Mouse (Mus musculus) liver, embryonic 16.5 days (tissue): Measurements from ENCODE around the gene Map2k5. TPM values are rescaled to one million over a fixed set of nuclear protein-coding genes. Genes with fewer than 3 reads are reported as not detected.

Source experiments
- ATAC-seq: fragments of 200-750 bp; cut with Nextera tagmentation; 2 replicates; pipeline ENCODE4 v1.8.0; 2017; ENCODE audit warnings: low read depth, mild to moderate bottlenecking, moderate number of reproducible peaks, moderate library complexity
- H3K27ac ChIP-seq: fragments of 300-500 bp; sonication (generic); 2 replicates; pipeline ENCODE4 v1.5.1; 2014; ENCODE audit warnings: mild to moderate bottlenecking, low read length
- H3K27me3 ChIP-seq: fragments of 300-500 bp; sonication (generic); 2 replicates; pipeline ENCODE4 v1.6.1; 2014; ENCODE audit warnings: low read depth, low read length, mixed read lengths; ENCODE audit not compliant: control insufficient read depth, insufficient read depth
- H3K36me3 ChIP-seq: fragments of 300-500 bp; sonication (generic); 2 replicates; pipeline ENCODE4 v1.6.1; 2014; ENCODE audit warnings: mild to moderate bottlenecking; ENCODE audit not compliant: control insufficient read depth, insufficient read depth
- H3K4me1 ChIP-seq: fragments of 300-500 bp; sonication (generic); 2 replicates; pipeline ENCODE4 v1.6.1; 2014; ENCODE audit warnings: low read depth, low read length, mixed read lengths; ENCODE audit not compliant: control insufficient read depth
- H3K4me2 ChIP-seq: fragments of 300-500 bp; sonication (generic); 2 replicates; pipeline ENCODE4 v1.6.1; 2014; ENCODE audit warnings: low read depth, low read length, mixed read lengths
- H3K4me3 ChIP-seq: fragments of 300-500 bp; sonication (generic); 2 replicates; pipeline ENCODE4 v1.5.1; 2014; ENCODE audit warnings: low read depth, mild to moderate bottlenecking, low read length
- H3K9ac ChIP-seq: fragments of 300-500 bp; sonication (generic); 2 replicates; pipeline ENCODE4 v1.6.1; 2014; ENCODE audit warnings: low read depth, low read length
- H3K9me3 ChIP-seq: fragments of 300-500 bp; sonication (generic); replicated peaks from 2 replicates; pipeline ENCODE4 v1.6.1; 2016; ENCODE audit warnings: low read length; ENCODE audit not compliant: control insufficient read depth
- WGBS: fragments of 180-500 bp; shearing (Covaris S2); extraction: QIAGEN DNeasy Blood & Tissue Kit; methylation state at CpG from one replicate; pipeline ENCODE4 v1.1.7; 2014; ENCODE audit not compliant: insufficient replicate concordance; 5-methylcytosine and 5-hydroxymethylcytosine counted together
- polyA plus RNA-seq: library from polyadenylated mRNA; unstranded; fragments of >200 nt; fragmentation: Nextera tagmentation; extraction: Ambion mirVana; gene quantifications from 2 replicates; pipeline ENCODE4 v1.2.1, GENCODE M21; 2015

Gene Map2k5
- polyA plus RNA-seq, 1 experiment from 2014 or later = 7.7 TPM

DNA sequence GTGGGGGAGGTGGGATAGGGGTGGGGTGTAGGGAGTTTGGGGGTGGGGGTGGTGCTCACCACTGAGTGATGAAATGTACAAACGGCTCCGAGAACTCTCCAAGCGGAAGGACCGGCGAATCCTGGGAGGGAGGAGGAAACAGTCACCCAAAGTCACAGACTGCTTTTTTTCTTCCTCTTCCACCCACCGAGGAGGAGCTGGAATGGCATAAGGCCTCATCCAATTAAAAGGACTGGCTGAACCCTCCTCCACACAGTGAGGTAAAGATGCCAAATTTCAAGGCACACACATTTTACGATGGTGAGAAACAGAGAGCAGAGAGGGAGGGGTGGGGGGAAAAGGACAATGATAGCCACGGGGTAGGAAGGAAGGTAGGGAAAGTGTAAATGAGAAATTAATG is 180.4 kb downstream of the Map2k5 start:
- H3K9me3 ChIP-seq = no peaks in the 10 kb centered on the region

DNA sequence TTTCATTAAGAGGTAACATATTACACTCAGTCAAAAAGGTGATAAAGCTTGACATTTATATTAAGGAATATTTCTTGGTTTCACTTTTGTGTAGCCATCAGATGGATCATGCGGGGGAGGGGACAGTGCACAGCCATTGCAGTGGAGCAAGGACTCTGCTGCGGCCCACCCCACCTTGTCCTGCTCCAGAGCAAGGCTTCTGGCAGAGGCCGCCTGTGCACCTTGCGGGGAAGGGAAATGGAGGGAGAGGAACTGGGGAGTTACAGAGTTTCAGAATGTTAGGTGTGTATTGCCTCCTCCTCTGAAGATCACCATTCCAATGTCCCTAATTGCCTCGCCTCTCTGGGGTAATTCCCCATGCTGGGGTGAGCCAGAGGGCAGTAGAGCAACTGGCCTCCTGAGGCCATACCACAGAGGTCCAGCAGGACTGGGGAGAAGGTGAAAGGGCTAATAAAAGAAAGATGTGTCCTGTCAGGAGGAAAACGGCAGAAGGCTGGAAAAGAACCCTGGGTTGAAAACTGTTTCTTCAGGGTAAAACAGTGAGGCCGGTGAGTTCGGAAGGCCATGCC is 181.5 kb downstream of the Map2k5 start:
- H3K27me3 ChIP-seq = no peaks in the 10 kb centered on the region
- no peak overlapping the region for H3K4me3 ChIP-seq
- ATAC-seq = no peak
- no peak overlapping the region for H3K27ac ChIP-seq
- H3K9ac ChIP-seq = no peak overlapping the region
- no peaks in the 10 kb centered on the region for H3K4me1 ChIP-seq
- no peak overlapping the region for H3K4me2 ChIP-seq
- H3K36me3 ChIP-seq = no peaks in the 10 kb centered on the region
- WGBS = 75% methylated on average over 8 of the region's 8 CpGs
- no peaks in the 10 kb centered on the region for H3K9me3 ChIP-seq

More for the DNA sequence above, 180.4 kb downstream of the Map2k5 start:
- H3K4me2 ChIP-seq = no peak overlapping the region
- no peaks in the 10 kb centered on the region for H3K36me3 ChIP-seq
- H3K4me1 ChIP-seq = no peaks in the 10 kb centered on the region
- ATAC-seq = no peak
- no peaks in the 10 kb centered on the region for H3K27me3 ChIP-seq
- no peak overlapping the region for H3K27ac ChIP-seq
- H3K9ac ChIP-seq = no peak overlapping the region
- no peak overlapping the region for H3K4me3 ChIP-seq
- 45% methylated on average over 8 of the region's 8 CpGs for WGBS

DNA sequence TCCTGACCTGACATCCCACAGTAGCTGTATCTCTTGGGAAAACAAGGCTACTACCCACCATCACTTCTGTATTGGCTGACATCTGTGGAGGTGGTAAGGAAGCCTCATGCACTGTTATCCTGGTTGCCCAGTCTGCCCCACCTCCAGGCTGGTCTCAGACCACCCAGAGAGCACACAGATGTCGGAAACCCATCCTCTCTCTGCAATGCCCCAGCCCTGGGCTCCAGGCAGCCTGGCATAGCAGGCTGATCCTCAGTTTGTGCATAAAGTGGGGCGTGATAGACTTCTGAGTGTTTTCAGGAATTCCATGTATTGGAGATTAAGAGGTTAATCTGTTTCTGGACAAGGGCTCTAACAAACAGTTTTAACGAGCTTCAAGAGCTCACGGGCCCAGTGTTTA is 182.2 kb downstream of the Map2k5 start:
- Histone ChIP-seq H3K4me3 (no peak overlapping the region), H3K36me3 (no peaks in the 10 kb centered on the region), H3K9ac (no peak overlapping the region), H3K9me3 (no peaks in the 10 kb centered on the region), H3K27ac (no peak overlapping the region), H3K27me3 (no peaks in the 10 kb centered on the region), H3K4me1 (no peaks in the 10 kb centered on the region), H3K4me2 (no peak overlapping the region)
- ATAC-seq = no peak
- WGBS = 73% methylated on average over 4 of the region's 4 CpGs

DNA sequence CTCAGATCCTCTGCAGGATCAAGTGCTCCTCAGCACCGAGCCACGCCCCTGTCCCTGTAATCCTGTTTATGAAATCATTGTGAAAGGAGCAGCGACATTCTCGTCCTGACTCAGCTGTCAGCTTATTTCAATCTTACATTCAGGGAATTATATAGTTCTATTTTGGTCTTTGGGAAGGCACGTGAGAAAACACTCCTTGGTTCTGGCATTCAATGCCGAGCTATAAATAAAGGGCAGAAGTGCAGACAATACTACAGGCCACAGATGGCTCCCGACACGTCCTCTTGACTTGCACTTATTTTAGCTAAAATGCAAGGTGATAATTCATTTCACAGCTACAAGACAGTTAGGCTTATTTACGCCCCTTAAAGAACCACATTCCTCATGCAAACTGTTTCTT is 182.9 kb downstream of the Map2k5 start:
- no peaks in the 10 kb centered on the region for H3K9me3 ChIP-seq
- ATAC-seq = no peak
- H3K4me2 ChIP-seq = no peak overlapping the region
- no peaks in the 10 kb centered on the region for H3K27me3 ChIP-seq
- H3K4me1 ChIP-seq = no peaks in the 10 kb centered on the region
- H3K27ac ChIP-seq = no peak overlapping the region
- 74% methylated on average over 9 of the region's 9 CpGs for WGBS
- H3K4me3 ChIP-seq = no peak overlapping the region
- no peak overlapping the region for H3K9ac ChIP-seq
- no peaks in the 10 kb centered on the region for H3K36me3 ChIP-seq

DNA sequence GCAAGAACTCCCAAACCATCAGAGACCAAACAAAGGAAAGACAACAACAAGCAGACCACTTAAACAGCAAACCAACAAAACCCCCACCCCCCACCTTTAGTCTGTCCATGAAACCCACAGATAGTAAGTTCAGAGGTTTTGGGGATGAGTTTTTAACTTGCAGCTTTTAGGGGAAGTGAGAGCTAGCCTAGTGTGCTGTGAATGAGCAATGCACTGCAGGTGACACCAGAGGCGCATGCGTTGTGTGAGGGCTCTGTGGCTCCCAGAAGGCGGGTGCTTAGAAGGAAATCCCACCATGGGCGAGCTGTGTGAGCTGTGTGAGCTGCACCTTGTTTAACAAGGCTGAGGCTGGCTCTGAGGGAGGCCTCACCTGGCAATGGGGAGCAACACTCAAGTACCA is 184.9 kb downstream of the Map2k5 start:
- 71% methylated on average over 4 of the region's 4 CpGs for WGBS
- Histone ChIP-seq H3K4me1 (no peaks in the 10 kb centered on the region), H3K9me3 (no peaks in the 10 kb centered on the region), H3K27me3 (no peaks in the 10 kb centered on the region), H3K27ac (no peak overlapping the region), H3K4me2 (no peak overlapping the region), H3K9ac (no peak overlapping the region), H3K36me3 (no peaks in the 10 kb centered on the region), H3K4me3 (no peak overlapping the region)
- ATAC-seq = no peak

DNA sequence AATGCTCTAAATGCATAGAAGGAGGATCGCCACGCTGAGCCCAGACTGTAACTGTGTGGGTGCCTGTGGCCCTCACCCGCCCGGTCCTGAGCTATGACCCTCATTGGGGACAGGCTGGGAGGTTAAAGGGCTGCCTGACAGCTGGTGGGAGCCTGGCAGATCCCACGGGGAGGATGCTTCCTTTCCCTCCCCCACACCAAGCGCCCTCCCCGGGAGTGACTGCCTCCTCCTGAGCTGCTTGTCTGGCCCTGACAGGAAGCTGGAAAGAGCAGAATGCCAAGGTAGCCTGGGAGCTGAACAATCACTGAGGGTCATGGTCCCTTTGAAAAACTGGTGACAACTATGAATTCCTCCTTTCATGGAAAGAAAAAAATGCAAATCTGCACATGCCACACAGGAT is 190.4 kb downstream of the Map2k5 start:
- no peak for ATAC-seq
- Histone ChIP-seq H3K4me2 (no peak overlapping the region), H3K4me3 (no peak overlapping the region), H3K4me1 (peaks cover 3% of the 10 kb centered on the region; the same call in 1 of the 2 replicates), H3K36me3 (no peaks in the 10 kb centered on the region), H3K27ac (no peak overlapping the region), H3K27me3 (no peaks in the 10 kb centered on the region), H3K9me3 (no peaks in the 10 kb centered on the region), H3K9ac (no peak overlapping the region)
- WGBS = 64% methylated on average over 7 of the region's 7 CpGs

DNA sequence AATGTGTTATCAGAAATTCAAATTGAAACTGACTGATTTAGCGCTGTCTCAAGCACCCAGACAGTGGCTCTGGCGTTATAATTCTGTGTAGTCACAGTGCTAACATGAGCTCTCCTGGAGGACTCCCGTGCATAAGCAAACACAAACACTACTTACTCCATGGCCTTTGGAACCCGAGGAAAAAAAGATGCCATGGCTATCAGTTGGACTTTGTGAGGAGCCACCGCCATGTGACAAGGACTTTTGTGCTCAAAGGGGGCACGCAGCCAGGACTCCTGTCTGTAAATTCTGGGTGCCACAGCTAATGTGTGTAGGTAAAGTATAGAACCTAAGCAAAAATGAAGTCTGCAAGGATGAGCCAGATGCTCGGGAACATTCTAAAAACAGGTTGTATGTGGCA is 192.5 kb downstream of the Map2k5 start:
- Histone ChIP-seq H3K4me3 (no peak overlapping the region), H3K36me3 (no peaks in the 10 kb centered on the region), H3K27me3 (no peaks in the 10 kb centered on the region), H3K4me1 (peaks cover 3% of the 10 kb centered on the region; the same call in 1 of the 2 replicates), H3K9ac (no peak overlapping the region), H3K9me3 (no peaks in the 10 kb centered on the region), H3K4me2 (no peak overlapping the region), H3K27ac (no peak overlapping the region)
- no peak for ATAC-seq
- 62% methylated on average over 7 of the region's 7 CpGs for WGBS

DNA sequence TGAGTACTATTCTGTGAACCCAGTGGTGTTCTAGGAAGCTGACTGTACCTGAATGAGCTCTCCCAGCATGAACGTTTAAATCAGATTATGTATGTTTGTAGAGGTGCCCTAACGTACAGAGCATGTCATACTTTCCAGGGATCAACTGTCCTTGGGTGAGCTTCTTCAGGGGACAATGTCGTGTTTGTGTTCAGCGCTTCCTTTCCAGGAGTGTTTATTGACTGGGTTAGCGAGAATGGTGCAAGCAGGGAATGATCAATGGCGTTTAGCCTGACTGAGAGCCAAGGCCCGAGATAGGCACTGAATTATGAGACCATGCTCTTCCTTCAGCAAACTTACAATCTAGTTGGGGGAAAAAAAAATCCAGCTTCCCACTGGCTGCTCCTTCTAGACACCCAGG is 193.8 kb downstream of the Map2k5 start:
- Histone ChIP-seq H3K4me3 (no peak overlapping the region), H3K27me3 (no peaks in the 10 kb centered on the region), H3K9me3 (no peaks in the 10 kb centered on the region), H3K27ac (no peak overlapping the region), H3K9ac (no peak overlapping the region), H3K4me2 (no peak overlapping the region), H3K4me1 (peaks cover 3% of the 10 kb centered on the region; the same call in 1 of the 2 replicates), H3K36me3 (no peaks in the 10 kb centered on the region)
- no peak for ATAC-seq
- 56% methylated on average over 7 of the region's 7 CpGs for WGBS

DNA sequence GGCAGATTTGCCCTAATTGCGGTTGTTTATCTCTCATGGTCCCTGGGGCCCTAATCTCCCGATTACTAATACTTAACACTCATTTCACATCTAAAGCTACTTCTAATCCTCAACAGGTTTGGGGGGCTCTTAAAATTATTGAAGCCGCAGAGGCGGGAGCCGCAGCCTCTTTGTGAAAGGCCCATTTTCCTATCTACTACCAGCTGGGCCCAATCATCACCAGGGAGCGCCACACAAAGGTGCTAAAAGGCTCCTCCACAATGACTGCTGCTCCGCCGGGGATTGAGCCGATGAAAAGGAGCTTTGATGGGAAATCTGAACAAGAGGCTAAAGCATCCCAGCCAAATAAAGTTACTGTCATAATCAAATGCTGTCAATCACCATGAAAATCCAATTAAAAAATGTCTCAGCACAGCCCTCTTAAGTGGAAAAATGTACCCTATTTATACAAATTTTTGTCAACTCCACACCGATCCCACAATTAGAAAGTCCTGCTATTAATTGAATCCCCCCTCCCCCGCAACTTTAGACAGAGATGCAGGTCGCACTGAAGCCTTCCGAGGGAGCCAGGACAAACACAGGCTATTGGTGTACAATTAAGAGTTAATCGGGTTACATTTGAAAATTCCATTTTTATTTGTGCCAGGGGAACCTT is 195.3 kb downstream of the Map2k5 start:
- WGBS = 73% methylated on average over 14 of the region's 14 CpGs
- no peak overlapping the region for H3K4me3 ChIP-seq
- no peak for ATAC-seq

More for the DNA sequence above, 195.3 kb downstream of the Map2k5 start:
- Histone ChIP-seq H3K9me3 (no peaks in the 10 kb centered on the region), H3K36me3 (no peaks in the 10 kb centered on the region), H3K9ac (no peak overlapping the region), H3K4me2 (no peak overlapping the region), H3K4me1 (peaks cover 3% of the 10 kb centered on the region; the same call in 1 of the 2 replicates), H3K27me3 (no peaks in the 10 kb centered on the region), H3K27ac (no peak overlapping the region)
